Mouse (Mus musculus) forebrain, embryonic 15.5 days (tissue): Measurements from ENCODE around the gene Otx1. TPM values are rescaled to one million over a fixed set of nuclear protein-coding genes. Genes with fewer than 3 reads are reported as not detected.

Experiments
- ATAC-seq: fragments of 200-750 bp; cut with Nextera tagmentation; replicated peaks from 2 replicates; pipeline ENCODE4 v1.8.0; 2017; ENCODE audit warnings: mild to moderate bottlenecking, moderate TSS enrichment, moderate library complexity
- H3K27ac ChIP-seq: fragments of 300-500 bp; sonication (generic); replicated peaks from 2 replicates; pipeline ENCODE4 v1.5.1; 2015; ENCODE audit warnings: mild to moderate bottlenecking, inconsistent platforms
- H3K27me3 ChIP-seq: fragments of 300-500 bp; sonication (generic); 2 replicates; pipeline ENCODE4 v1.6.1; 2015; ENCODE audit warnings: inconsistent platforms
- H3K36me3 ChIP-seq: fragments of 300-500 bp; sonication (generic); 2 replicates; pipeline ENCODE4 v1.6.1; 2015; ENCODE audit warnings: mild to moderate bottlenecking, inconsistent platforms
- H3K4me1 ChIP-seq: fragments of 300-500 bp; sonication (generic); 2 replicates; pipeline ENCODE4 v1.6.1; 2015; ENCODE audit warnings: inconsistent platforms
- H3K4me2 ChIP-seq: fragments of 300-500 bp; sonication (generic); replicated peaks from 2 replicates; pipeline ENCODE4 v1.6.1; 2015; ENCODE audit warnings: mild to moderate bottlenecking, inconsistent platforms
- H3K4me3 ChIP-seq: fragments of 300-500 bp; sonication (generic); 2 replicates; pipeline ENCODE4 v1.5.1; 2015; ENCODE audit warnings: mild to moderate bottlenecking, inconsistent platforms
- H3K9ac ChIP-seq: fragments of 300-500 bp; sonication (generic); replicated peaks from 2 replicates; pipeline ENCODE4 v1.6.1; 2015; ENCODE audit warnings: mild to moderate bottlenecking, inconsistent platforms
- H3K9me3 ChIP-seq: fragments of 300-500 bp; sonication (generic); 2 replicates; pipeline ENCODE4 v1.6.1; 2016; ENCODE audit warnings: inconsistent platforms
- WGBS: fragments of 180-500 bp; shearing (Covaris S2); methylation state at CpG from one replicate; pipeline ENCODE4 v1.1.7; 2015; ENCODE audit warnings: mixed read lengths; 5-methylcytosine and 5-hydroxymethylcytosine counted together
- polyA plus RNA-seq: library from polyadenylated mRNA; unstranded; fragments of >200 nt; fragmentation: Nextera tagmentation; extraction: Ambion mirVana; gene quantifications from 2 replicates; pipeline ENCODE4 v1.2.1, GENCODE M21; 2015

The Otx1 gene
- 9.8 and 10.6 TPM in 2 replicates for polyA plus RNA-seq

DNA sequence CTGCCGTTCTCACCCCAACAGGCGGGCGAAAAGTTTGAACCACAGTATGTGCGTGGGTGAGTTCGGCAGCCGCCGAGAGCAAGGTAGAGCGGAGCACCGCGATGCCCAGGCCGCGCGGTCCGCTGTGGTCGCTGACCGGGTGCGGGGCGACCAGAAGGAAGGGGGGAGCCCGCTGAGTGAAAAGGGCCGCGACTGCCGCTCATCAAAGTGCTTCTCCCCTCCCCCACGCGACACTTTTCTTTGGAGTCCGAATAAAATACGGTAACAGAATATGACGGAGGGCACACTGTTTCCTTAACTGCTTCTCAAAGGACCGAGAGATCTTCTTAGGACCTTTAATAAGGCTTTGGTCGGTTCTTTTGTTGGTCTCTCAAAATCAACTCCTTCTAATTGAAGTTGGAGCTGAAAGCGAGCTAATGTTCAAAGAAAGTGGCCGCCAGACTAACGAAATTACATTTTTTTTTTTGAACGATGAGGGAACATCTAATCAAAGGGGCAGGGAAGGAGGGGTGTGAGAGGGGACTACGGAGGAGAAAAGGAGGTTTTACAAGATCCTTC is at the start of gene Otx1:
TSS of gene Otx1 (minus strand) at position 115 of the 558 bp plus-strand sequence.
- peak within 1 kb of the TSS; percentile 93 for H3K27ac ChIP-seq
- no peak for ATAC-seq
- peak within 1 kb of the TSS; percentile 63 for H3K4me3 ChIP-seq
- H3K9me3 ChIP-seq: no peaks in the 10 kb centered on the region
- H3K36me3 ChIP-seq: no peaks in the 10 kb centered on the region
- peak within 1 kb of the TSS; percentile 71 for H3K9ac ChIP-seq
- under 1% methylated on average over 34 of the region's 34 CpGs for WGBS
- peaks cover 64% of the 10 kb centered on the region for H3K4me1 ChIP-seq
- peaks cover 22% of the 10 kb centered on the region for H3K27me3 ChIP-seq
- H3K4me2 ChIP-seq: peak within 1 kb of the TSS; percentile 77

DNA sequence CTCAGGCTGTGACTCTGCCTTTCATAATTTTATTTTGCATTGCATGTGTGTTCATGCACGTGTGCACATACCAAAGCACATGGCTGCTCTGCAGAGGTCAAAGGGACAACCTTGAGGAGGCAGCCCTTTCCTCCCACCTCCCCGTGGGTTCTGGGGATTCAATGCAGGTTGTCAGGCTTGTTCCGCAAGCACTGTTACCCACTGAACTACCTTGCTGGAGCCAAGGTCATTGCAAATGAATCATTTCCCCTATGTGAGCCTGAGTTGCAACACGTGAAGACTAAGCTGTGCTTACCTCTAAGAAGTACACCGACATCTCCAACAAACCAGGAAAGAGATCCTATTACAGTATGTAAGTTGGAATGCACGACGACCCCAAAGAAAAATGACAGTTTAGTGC is 48.2 kb upstream of the Otx1 start:
- Histone ChIP-seq H3K36me3 (0 out of 2 replicates have a peak, but pooled peaks cover 3% of the 10 kb centered on the region), H3K9me3 (no peaks in the 10 kb centered on the region), H3K27me3 (no peaks in the 10 kb centered on the region), H3K9ac (no peak overlapping the region), H3K4me3 (no peak overlapping the region), H3K4me2 (no peak overlapping the region), H3K4me1 (no peaks in the 10 kb centered on the region), H3K27ac (no peak overlapping the region)
- ATAC-seq: no peak
- WGBS: 89% methylated on average over 7 of the region's 7 CpGs

GRCm38 (mm10) chr11:22039854-22040426 is 37.2 kb upstream of the Otx1 start:
- Histone ChIP-seq H3K9ac (no peak overlapping the region), H3K4me1 (no peaks in the 10 kb centered on the region; the same call in 1 of the 2 replicates), H3K9me3 (no peaks in the 10 kb centered on the region), H3K27ac (no peak overlapping the region), H3K36me3 (no peaks in the 10 kb centered on the region), H3K27me3 (no peaks in the 10 kb centered on the region), H3K4me2 (no peak overlapping the region), H3K4me3 (no peak overlapping the region)
- no peak for ATAC-seq
- WGBS: 29% methylated on average over 6 of the region's 6 CpGs

GRCm38 (mm10) chr11:22034564-22035105 is 31.9 kb upstream of the Otx1 start:
- H3K4me1 ChIP-seq: peaks cover 9% of the 10 kb centered on the region
- H3K36me3 ChIP-seq: no peaks in the 10 kb centered on the region
- no peak overlapping the region for H3K27ac ChIP-seq
- ATAC-seq: no peak
- H3K4me3 ChIP-seq: no peak overlapping the region
- no peaks in the 10 kb centered on the region for H3K27me3 ChIP-seq
- WGBS: 4% methylated on average over 7 of the region's 7 CpGs
- no peaks in the 10 kb centered on the region for H3K9me3 ChIP-seq
- no peak overlapping the region for H3K4me2 ChIP-seq
- H3K9ac ChIP-seq: no peak overlapping the region

GRCm38 (mm10) chr11:22033582-22033981 is 30.9 kb upstream of the Otx1 start:
- Histone ChIP-seq H3K9ac (no peak overlapping the region), H3K4me2 (no peak overlapping the region), H3K4me1 (peaks cover 9% of the 10 kb centered on the region), H3K4me3 (no peak overlapping the region), H3K27ac (no peak overlapping the region), H3K9me3 (no peaks in the 10 kb centered on the region), H3K36me3 (no peaks in the 10 kb centered on the region), H3K27me3 (no peaks in the 10 kb centered on the region)
- WGBS: 71% methylated on average over 3 of the region's 3 CpGs
- no peak for ATAC-seq

DNA sequence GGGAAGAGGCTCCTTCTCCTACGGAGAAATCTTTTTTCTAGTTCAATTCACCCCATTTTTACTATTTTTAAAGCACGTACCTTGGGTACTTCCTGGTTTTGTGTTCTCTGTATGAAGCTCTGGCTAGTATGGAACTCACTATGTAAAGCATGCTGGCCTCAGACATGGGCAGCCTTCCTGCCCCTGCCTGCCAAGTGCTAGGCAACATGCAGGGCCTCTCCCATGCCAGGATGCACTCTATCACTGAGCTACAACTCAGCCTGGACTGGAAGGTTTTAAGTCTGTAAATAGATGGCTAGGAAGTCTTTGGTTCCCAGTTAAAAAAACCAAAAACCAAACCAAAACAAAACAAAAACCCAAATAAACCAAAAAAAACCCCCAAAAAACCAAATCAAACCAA is 17.9 kb upstream of the Otx1 start:
- no peak overlapping the region for H3K27ac ChIP-seq

GRCm38 (mm10) chr11:22017444-22017843 is 14.7 kb upstream of the Otx1 start:
- Histone ChIP-seq H3K27me3 (0 out of 2 replicates have a peak, but pooled peaks cover 4% of the 10 kb centered on the region), H3K9me3 (no peaks in the 10 kb centered on the region), H3K9ac (no peak overlapping the region; the same call in 1 of the 2 replicates), H3K36me3 (no peaks in the 10 kb centered on the region; the same call in 1 of the 2 replicates), H3K4me3 (no peak overlapping the region), H3K4me1 (peaks cover 18% of the 10 kb centered on the region), H3K4me2 (0 out of 2 replicates have a peak overlapping the region, but pooled peaks have one; percentile 10), H3K27ac (peak overlapping the region; percentile 68)
- WGBS: 3% methylated on average over 8 of the region's 8 CpGs
- peak; percentile 97 for ATAC-seq

More for the DNA sequence above, 17.9 kb upstream of the Otx1 start:
- no peak overlapping the region for H3K9ac ChIP-seq
- ATAC-seq: no peak
- H3K4me3 ChIP-seq: no peak overlapping the region
- H3K36me3 ChIP-seq: no peaks in the 10 kb centered on the region; the same call in 1 of the 2 replicates
- 85% methylated on average over 2 of the region's 2 CpGs for WGBS
- H3K4me1 ChIP-seq: peaks cover 15% of the 10 kb centered on the region
- H3K27me3 ChIP-seq: no peaks in the 10 kb centered on the region
- no peaks in the 10 kb centered on the region for H3K9me3 ChIP-seq
- no peak overlapping the region for H3K4me2 ChIP-seq

DNA sequence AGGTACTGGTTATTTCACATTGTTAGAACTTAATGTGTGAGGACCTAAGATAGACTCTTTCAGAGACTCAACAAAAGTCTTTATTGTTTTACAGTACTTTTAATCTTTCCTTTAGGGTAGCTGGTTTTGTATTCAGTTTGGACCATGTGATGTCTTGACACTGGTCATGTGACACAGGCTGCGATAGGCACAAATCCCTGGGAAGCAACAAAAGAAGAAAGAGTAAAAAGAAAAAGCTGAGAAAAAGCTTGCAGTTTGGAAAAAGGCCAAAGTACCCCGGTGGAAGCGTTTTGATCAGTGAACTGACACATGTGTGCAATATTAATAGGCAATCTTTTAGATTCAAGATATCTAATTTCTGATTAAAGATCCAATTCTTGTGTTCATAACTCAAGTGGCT is 13.6 kb upstream of the Otx1 start:
- no peaks in the 10 kb centered on the region for H3K36me3 ChIP-seq

DNA sequence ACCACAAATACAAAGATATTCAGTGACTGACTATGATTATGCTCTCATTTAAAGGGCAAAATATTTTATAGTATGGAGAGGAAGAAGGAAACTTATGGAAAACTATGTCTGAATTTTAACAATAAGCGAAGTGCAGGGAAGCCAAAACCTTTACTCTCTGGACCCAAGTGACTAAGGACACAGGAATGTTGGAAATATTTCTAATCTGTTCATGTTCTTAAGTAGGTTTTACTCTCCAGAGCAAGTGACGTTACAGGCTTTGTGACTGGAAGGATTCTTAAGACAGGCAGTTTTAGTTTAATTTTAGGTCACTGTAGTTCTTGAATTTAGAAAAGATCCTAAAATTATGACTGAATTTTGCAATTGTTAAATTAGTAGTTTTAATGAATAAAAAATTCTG is 6.1 kb upstream of the Otx1 start:
- no peak for ATAC-seq
- Histone ChIP-seq H3K4me1 (peaks cover 36% of the 10 kb centered on the region), H3K36me3 (no peaks in the 10 kb centered on the region), H3K27ac (peak overlapping the region; percentile 92), H3K9me3 (no peaks in the 10 kb centered on the region), H3K27me3 (peaks cover 21% of the 10 kb centered on the region), H3K4me2 (peak overlapping the region; percentile 77), H3K9ac (peak overlapping the region; percentile 47), H3K4me3 (peak overlapping the region; percentile 36)
- 9% methylated on average over 2 of the region's 2 CpGs for WGBS

More for the DNA sequence above, 13.6 kb upstream of the Otx1 start:
- Histone ChIP-seq H3K9ac (no peak overlapping the region), H3K4me1 (peaks cover 18% of the 10 kb centered on the region), H3K9me3 (no peaks in the 10 kb centered on the region), H3K4me2 (no peak overlapping the region), H3K27me3 (0 out of 2 replicates have a peak, but pooled peaks cover 4% of the 10 kb centered on the region), H3K4me3 (no peak overlapping the region), H3K27ac (no peak overlapping the region)
- 7% methylated on average over 3 of the region's 3 CpGs for whole genome bisulfite sequencing
- ATAC-seq: no peak

- ATAC-seq: peak; percentile 67
- Histone ChIP-seq H3K9ac (peak overlapping the region; percentile 47), H3K27ac (peak overlapping the region; percentile 92), H3K9me3 (no peaks in the 10 kb centered on the region), H3K4me3 (peak overlapping the region; percentile 36), H3K27me3 (peaks cover 17% of the 10 kb centered on the region), H3K4me1 (peaks cover 42% of the 10 kb centered on the region), H3K4me2 (peak overlapping the region; percentile 77), H3K36me3 (no peaks in the 10 kb centered on the region)
- 1% methylated on average over 10 of the region's 10 CpGs for WGBS
Observed at GRCm38 (mm10) chr11:22008129-22008596, 5.5 kb upstream of the Otx1 start.

GRCm38 (mm10) chr11:22007781-22008110 is 5.0 kb upstream of the Otx1 start:
- H3K27ac ChIP-seq: peak overlapping the region; percentile 92
- no peak for ATAC-seq
- no peaks in the 10 kb centered on the region for H3K36me3 ChIP-seq
- peaks cover 17% of the 10 kb centered on the region for H3K27me3 ChIP-seq
- H3K9ac ChIP-seq: peak overlapping the region; percentile 47
- H3K4me3 ChIP-seq: peak overlapping the region; percentile 36
- 2% methylated on average over 6 of the region's 6 CpGs for WGBS
- H3K4me1 ChIP-seq: peaks cover 44% of the 10 kb centered on the region
- H3K9me3 ChIP-seq: no peaks in the 10 kb centered on the region
- peak overlapping the region; percentile 77 for H3K4me2 ChIP-seq

GRCm38 (mm10) chr11:22007088-22007780 is 4.5 kb upstream of the Otx1 start:
- H3K9ac ChIP-seq: peak overlapping the region; percentile 47
- H3K36me3 ChIP-seq: no peaks in the 10 kb centered on the region
- no peaks in the 10 kb centered on the region for H3K9me3 ChIP-seq
- peak overlapping the region; percentile 77 for H3K4me2 ChIP-seq
- ATAC-seq: peak; percentile 52
- H3K27ac ChIP-seq: peak overlapping the region; percentile 92
- H3K4me1 ChIP-seq: peaks cover 48% of the 10 kb centered on the region
- WGBS: 4% methylated on average over 20 of the region's 20 CpGs
- H3K27me3 ChIP-seq: peaks cover 17% of the 10 kb centered on the region
- peak overlapping the region; percentile 36 for H3K4me3 ChIP-seq
